Mouse (Mus musculus): ENCODE results near the gene Psma6. TPM values are rescaled to one million over a fixed set of nuclear protein-coding genes. Genes with fewer than 3 reads are reported as not detected.

Psma6 gene
- polyA plus RNA-seq, 1 experiment from 2014 or later, result 433 TPM

GRCm38 (mm10) chr12:55447396-55447760 lies 63.4 kb downstream of the Psma6 start:
- H3K27ac ChIP-seq (ENCODE audit: low read depth), result peak overlapping the region; percentile 73
- WGBS, result 83% methylated on average over 11 of the region's 11 CpGs
- H3K4me3 ChIP-seq (ENCODE audit: low read depth, low read length), result no peak overlapping the region
- H3K9ac ChIP-seq (ENCODE audit: low read length), result no peak overlapping the region
- peaks cover 30% of the 10 kb centered on the region for H3K4me1 ChIP-seq (replicated peaks; ENCODE audit: control insufficient read depth, insufficient read depth, low read length)
- DNase-seq (ENCODE audit: low spot score), result no peak
- no peak overlapping the region for H3K4me2 ChIP-seq (ENCODE audit: low read length)
- no peaks in the 10 kb centered on the region for H3K36me3 ChIP-seq (ENCODE audit: control insufficient read depth, insufficient read depth, low read length)
- H3K27me3 ChIP-seq (replicated peaks; ENCODE audit: control insufficient read depth, insufficient read depth, low read length), result no peaks in the 10 kb centered on the region
- no peak for ATAC-seq (replicated peaks; ENCODE audit: low FRiP score, low TSS enrichment, low read depth)
- no peaks in the 10 kb centered on the region for H3K9me3 ChIP-seq (ENCODE audit: control insufficient read depth, low read length)

GRCm38 (mm10) chr12:55448457-55448856 lies 64.4 kb downstream of the Psma6 start:
- DNase-seq (ENCODE audit: low spot score) (no peak), ATAC-seq (replicated peaks; ENCODE audit: low FRiP score, low TSS enrichment, low read depth) (no peak)
- Histone ChIP-seq H3K27ac (ENCODE audit: low read depth) (no peak overlapping the region), H3K4me2 (ENCODE audit: low read length) (no peak overlapping the region), H3K36me3 (ENCODE audit: control insufficient read depth, insufficient read depth, low read length) (no peaks in the 10 kb centered on the region), H3K27me3 (replicated peaks; ENCODE audit: control insufficient read depth, insufficient read depth, low read length) (no peaks in the 10 kb centered on the region), H3K9me3 (ENCODE audit: control insufficient read depth, low read length) (no peaks in the 10 kb centered on the region), H3K9ac (ENCODE audit: low read length) (no peak overlapping the region), H3K4me1 (replicated peaks; ENCODE audit: control insufficient read depth, insufficient read depth, low read length) (peaks cover 32% of the 10 kb centered on the region), H3K4me3 (ENCODE audit: low read depth, low read length) (no peak overlapping the region)
- 85% methylated on average over 2 of the region's 2 CpGs for WGBS

GRCm38 (mm10) chr12:55449048-55449447 lies 65.0 kb downstream of the Psma6 start:
- 94% methylated on average over 2 of the region's 2 CpGs for WGBS
- H3K4me2 ChIP-seq (ENCODE audit: low read length), result no peak overlapping the region
- peaks cover 31% of the 10 kb centered on the region for H3K4me1 ChIP-seq (replicated peaks; ENCODE audit: control insufficient read depth, insufficient read depth, low read length)
- no peaks in the 10 kb centered on the region for H3K36me3 ChIP-seq (ENCODE audit: control insufficient read depth, insufficient read depth, low read length)
- no peaks in the 10 kb centered on the region for H3K9me3 ChIP-seq (ENCODE audit: control insufficient read depth, low read length)
- no peak for DNase-seq (ENCODE audit: low spot score)
- no peaks in the 10 kb centered on the region for H3K27me3 ChIP-seq (replicated peaks; ENCODE audit: control insufficient read depth, insufficient read depth, low read length)
- H3K4me3 ChIP-seq (ENCODE audit: low read depth, low read length), result no peak overlapping the region
- no peak for ATAC-seq (replicated peaks; ENCODE audit: low FRiP score, low TSS enrichment, low read depth)
- no peak overlapping the region for H3K27ac ChIP-seq (ENCODE audit: low read depth)
- H3K9ac ChIP-seq (ENCODE audit: low read length), result no peak overlapping the region

- no peak overlapping the region for H3K27ac ChIP-seq (ENCODE audit: low read depth)
- no peaks in the 10 kb centered on the region for H3K27me3 ChIP-seq (replicated peaks; ENCODE audit: control insufficient read depth, insufficient read depth, low read length)
- H3K9me3 ChIP-seq (ENCODE audit: control insufficient read depth, low read length), result no peaks in the 10 kb centered on the region
- ATAC-seq (replicated peaks; ENCODE audit: low FRiP score, low TSS enrichment, low read depth) (no peak), DNase-seq (ENCODE audit: low spot score) (no peak)
- no peaks in the 10 kb centered on the region for H3K36me3 ChIP-seq (ENCODE audit: control insufficient read depth, insufficient read depth, low read length)
- no peak overlapping the region for H3K4me2 ChIP-seq (ENCODE audit: low read length)
- H3K9ac ChIP-seq (ENCODE audit: low read length), result no peak overlapping the region
- 44% methylated on average over 16 of the region's 16 CpGs for WGBS
- no peak overlapping the region for H3K4me3 ChIP-seq (ENCODE audit: low read depth, low read length)
- H3K4me1 ChIP-seq (replicated peaks; ENCODE audit: control insufficient read depth, insufficient read depth, low read length), result peaks cover 31% of the 10 kb centered on the region
Measured at GRCm38 (mm10) chr12:55450421-55450820, 66.4 kb downstream of the Psma6 start.

- Histone ChIP-seq H3K36me3 (ENCODE audit: control insufficient read depth, insufficient read depth, low read length) (no peaks in the 10 kb centered on the region), H3K9ac (ENCODE audit: low read length) (no peak overlapping the region), H3K4me3 (ENCODE audit: low read depth, low read length) (no peak overlapping the region), H3K27ac (ENCODE audit: low read depth) (peak overlapping the region; percentile 39), H3K4me1 (replicated peaks; ENCODE audit: control insufficient read depth, insufficient read depth, low read length) (peaks cover 17% of the 10 kb centered on the region), H3K27me3 (replicated peaks; ENCODE audit: control insufficient read depth, insufficient read depth, low read length) (no peaks in the 10 kb centered on the region), H3K4me2 (ENCODE audit: low read length) (no peak overlapping the region), H3K9me3 (ENCODE audit: control insufficient read depth, low read length) (no peaks in the 10 kb centered on the region)
- no peak for DNase-seq (ENCODE audit: low spot score)
- ATAC-seq (replicated peaks; ENCODE audit: low FRiP score, low TSS enrichment, low read depth), result no peak
- WGBS, result 36% methylated on average over 5 of the region's 5 CpGs
Measured at GRCm38 (mm10) chr12:55452839-55453238, 68.8 kb downstream of the Psma6 start.

- Histone ChIP-seq H3K4me3 (ENCODE audit: low read depth, low read length) (no peak overlapping the region), H3K27me3 (replicated peaks; ENCODE audit: control insufficient read depth, insufficient read depth, low read length) (no peaks in the 10 kb centered on the region), H3K4me2 (ENCODE audit: low read length) (no peak overlapping the region), H3K36me3 (ENCODE audit: control insufficient read depth, insufficient read depth, low read length) (no peaks in the 10 kb centered on the region), H3K9ac (ENCODE audit: low read length) (no peak overlapping the region), H3K9me3 (ENCODE audit: control insufficient read depth, low read length) (no peaks in the 10 kb centered on the region), H3K27ac (ENCODE audit: low read depth) (no peak overlapping the region), H3K4me1 (replicated peaks; ENCODE audit: control insufficient read depth, insufficient read depth, low read length) (peaks cover 17% of the 10 kb centered on the region)
- DNase-seq (ENCODE audit: low spot score) (no peak), ATAC-seq (replicated peaks; ENCODE audit: low FRiP score, low TSS enrichment, low read depth) (0 out of 2 replicates have a peak, but pooled peaks have one; percentile 58)
- WGBS, result 34% methylated on average over 4 of the region's 4 CpGs
Measured at GRCm38 (mm10) chr12:55453924-55454323, 69.9 kb downstream of the Psma6 start.

GRCm38 (mm10) chr12:55455206-55455605 lies 71.2 kb downstream of the Psma6 start:
- 76% methylated on average over 10 of the region's 10 CpGs for whole genome bisulfite sequencing

GRCm38 (mm10) chr12:55456136-55456535 lies 72.1 kb downstream of the Psma6 start:
- Histone ChIP-seq H3K36me3 (ENCODE audit: control insufficient read depth, insufficient read depth, low read length) (no peaks in the 10 kb centered on the region), H3K27me3 (replicated peaks; ENCODE audit: control insufficient read depth, insufficient read depth, low read length) (no peaks in the 10 kb centered on the region), H3K27ac (ENCODE audit: low read depth) (no peak overlapping the region), H3K4me2 (ENCODE audit: low read length) (no peak overlapping the region), H3K4me3 (ENCODE audit: low read depth, low read length) (no peak overlapping the region), H3K9me3 (ENCODE audit: control insufficient read depth, low read length) (no peaks in the 10 kb centered on the region), H3K4me1 (replicated peaks; ENCODE audit: control insufficient read depth, insufficient read depth, low read length) (peaks cover 15% of the 10 kb centered on the region), H3K9ac (ENCODE audit: low read length) (no peak overlapping the region)
- WGBS, result 71% methylated on average over 3 of the region's 3 CpGs
- ATAC-seq (replicated peaks; ENCODE audit: low FRiP score, low TSS enrichment, low read depth) (no peak), DNase-seq (ENCODE audit: low spot score) (no peak)

More at GRCm38 (mm10) chr12:55455206-55455605, 71.2 kb downstream of the Psma6 start:
- Histone ChIP-seq H3K9me3 (ENCODE audit: control insufficient read depth, low read length) (no peaks in the 10 kb centered on the region), H3K4me3 (ENCODE audit: low read depth, low read length) (no peak overlapping the region), H3K27ac (ENCODE audit: low read depth) (no peak overlapping the region), H3K36me3 (ENCODE audit: control insufficient read depth, insufficient read depth, low read length) (no peaks in the 10 kb centered on the region), H3K4me2 (ENCODE audit: low read length) (no peak overlapping the region), H3K9ac (ENCODE audit: low read length) (no peak overlapping the region), H3K4me1 (replicated peaks; ENCODE audit: control insufficient read depth, insufficient read depth, low read length) (peaks cover 17% of the 10 kb centered on the region), H3K27me3 (replicated peaks; ENCODE audit: control insufficient read depth, insufficient read depth, low read length) (no peaks in the 10 kb centered on the region)
- no peak for DNase-seq (ENCODE audit: low spot score)
- ATAC-seq (replicated peaks; ENCODE audit: low FRiP score, low TSS enrichment, low read depth), result no peak

GRCm38 (mm10) chr12:55456893-55457292 lies 72.9 kb downstream of the Psma6 start:
- no peak overlapping the region for H3K9ac ChIP-seq (ENCODE audit: low read length)
- no peaks in the 10 kb centered on the region for H3K27me3 ChIP-seq (replicated peaks; ENCODE audit: control insufficient read depth, insufficient read depth, low read length)
- DNase-seq (ENCODE audit: low spot score), result no peak
- 84% methylated on average over 5 of the region's 5 CpGs for WGBS
- H3K4me3 ChIP-seq (ENCODE audit: low read depth, low read length), result no peak overlapping the region
- ATAC-seq (replicated peaks; ENCODE audit: low FRiP score, low TSS enrichment, low read depth), result no peak
- H3K36me3 ChIP-seq (ENCODE audit: control insufficient read depth, insufficient read depth, low read length), result no peaks in the 10 kb centered on the region
- H3K27ac ChIP-seq (ENCODE audit: low read depth), result no peak overlapping the region
- peaks cover 21% of the 10 kb centered on the region for H3K4me1 ChIP-seq (replicated peaks; ENCODE audit: control insufficient read depth, insufficient read depth, low read length)
- no peaks in the 10 kb centered on the region for H3K9me3 ChIP-seq (ENCODE audit: control insufficient read depth, low read length)
- no peak overlapping the region for H3K4me2 ChIP-seq (ENCODE audit: low read length)

Data from intestine, embryonic 14.5 days (tissue).